Comparison of ENCODE assay signal across 12 mouse cellular contexts in the genomic region with DNA sequence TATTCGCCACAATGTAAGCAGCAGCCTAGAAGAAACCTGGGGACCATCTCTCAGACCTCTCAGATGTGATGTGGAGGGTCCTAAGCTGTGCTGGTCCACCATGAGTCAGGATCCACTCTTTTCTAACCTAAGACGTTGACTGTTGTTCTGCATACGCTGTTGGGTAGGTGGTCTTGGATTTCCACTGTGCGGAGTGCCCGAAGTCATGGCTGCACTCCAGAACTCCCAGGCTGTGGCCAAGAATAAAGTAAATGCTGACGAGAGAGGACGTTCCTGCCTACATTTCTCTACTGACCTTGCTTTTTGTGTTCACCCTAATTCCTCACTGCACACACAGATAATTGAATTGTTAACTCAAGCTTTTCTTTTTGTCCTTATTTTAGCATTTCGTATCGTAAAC.
"Had no signal": no experiment of that assay in that cellular context is flagged by ENCODE, and none has a peak within 500 bp of the region (broad histone marks: within the 10 kb centered on the region; RNA-seq: fewer than 3 reads in every experiment).

No protein-coding gene starts in this region.

- H3K9ac ChIP-seq: limb, embryonic 12.5 days; liver, embryonic 13.5 days had no signal

- H3K27ac ChIP-seq: limb, embryonic 12.5 days; liver, embryonic 13.5 days had no signal

- H3K9me3 ChIP-seq: limb, embryonic 12.5 days; liver, embryonic 13.5 days had no signal

- H3K36me3 ChIP-seq: limb, embryonic 12.5 days; liver, embryonic 13.5 days had no signal

- H3K27me3 ChIP-seq: limb, embryonic 12.5 days; liver, embryonic 13.5 days had no signal

- H3K4me1 ChIP-seq: limb, embryonic 12.5 days; liver, embryonic 13.5 days had no signal

- H3K4me2 ChIP-seq: limb, embryonic 12.5 days; liver, embryonic 13.5 days; midbrain, embryonic 11.5 days had no signal

- H3K4me3 ChIP-seq: limb, embryonic 12.5 days; liver, embryonic 13.5 days had no signal

- DNase-seq: kidney, adult 9 months; kidney, postnatal 14 days; kidney, postnatal 4 days; liver, embryonic 13.5 days; lung, adult 2 months; lung, postnatal 14 days; lung, postnatal 4 days; midbrain, embryonic 14.5 days; thymus, adult 18-20 months; thymus, postnatal 36 days had no signal
